Mouse (Mus musculus) lung, postnatal 14 days (tissue): ENCODE measurements around the gene Mical2.
A peak's percentile ranks its signal among the peaks of the same experiment; 100 is the strongest.

Experiments
- DNase-seq: peaks from one replicate; pipeline ENCODE4 v3.0.0; 2021

The Mical2 gene

GRCm38 (mm10) chr7:112212921-112213721 is 12.5 kb upstream of the Mical2 start:
- DNase-seq, result peak; percentile 57

- no peak for DNase-seq
Observed at GRCm38 (mm10) chr7:112215871-112216270, 9.8 kb upstream of the Mical2 start.

- no peak for DNase-seq
Observed at GRCm38 (mm10) chr7:112216720-112217119, 8.9 kb upstream of the Mical2 start.

DNA sequence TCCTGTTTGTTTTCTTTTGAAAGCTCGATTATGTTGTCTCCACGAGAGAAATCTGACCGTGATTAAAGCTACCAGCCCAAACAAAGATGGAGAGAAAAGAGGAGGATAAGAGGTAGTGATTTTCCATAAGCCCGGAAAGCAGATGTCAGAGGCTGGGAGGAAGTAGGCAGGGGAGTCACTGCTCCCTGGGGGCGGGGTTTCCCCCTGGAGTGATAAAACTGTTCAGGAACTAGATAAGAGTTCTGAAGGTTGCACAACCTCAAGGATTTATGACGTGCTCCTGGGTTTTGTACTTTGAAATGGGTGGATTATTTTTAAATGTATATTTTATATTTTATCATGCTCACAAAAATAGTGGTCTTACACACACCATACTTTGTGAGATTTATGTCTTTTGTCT is 8.4 kb upstream of the Mical2 start:
- DNase-seq, result peak; percentile 67

DNA sequence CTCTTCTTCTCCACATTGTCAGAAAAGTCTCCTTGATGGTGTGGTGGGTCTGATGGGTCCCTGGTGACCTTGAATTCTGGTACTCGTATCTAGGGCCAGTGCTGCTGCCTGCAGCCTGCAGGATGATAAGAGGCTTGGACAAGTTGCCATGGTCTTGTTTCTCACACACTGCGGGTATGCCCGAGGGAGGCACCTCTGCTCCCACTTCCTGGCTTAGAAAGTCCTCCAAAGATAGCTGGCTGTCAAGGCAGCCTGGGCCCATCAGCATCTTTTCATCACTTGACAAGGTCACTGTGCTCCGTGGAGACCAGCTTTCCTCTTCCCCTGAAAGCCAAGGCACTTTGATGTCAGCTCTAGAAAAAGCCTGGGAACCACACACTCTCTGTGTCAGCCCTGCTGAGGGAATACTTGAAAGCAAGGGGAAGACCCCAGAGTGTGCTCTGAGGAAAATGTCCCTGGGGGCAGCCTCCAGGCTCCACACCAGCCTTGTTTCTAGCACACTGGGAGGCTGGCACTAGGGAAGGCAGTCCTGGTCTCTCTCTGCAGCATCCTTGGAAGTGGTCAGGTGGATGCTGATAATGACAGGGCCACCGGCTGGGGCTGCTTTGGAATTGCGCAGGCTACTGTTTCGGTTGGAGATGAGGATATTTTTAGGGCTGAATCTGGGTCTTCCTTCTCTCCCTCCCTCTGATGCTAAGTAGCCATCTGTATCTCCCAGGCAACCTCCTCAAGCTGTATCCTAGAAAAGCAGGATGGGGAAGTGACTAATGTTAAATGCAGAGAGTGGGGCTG is 2.7 kb upstream of the Mical2 start:
- DNase-seq, result no peak

DNA sequence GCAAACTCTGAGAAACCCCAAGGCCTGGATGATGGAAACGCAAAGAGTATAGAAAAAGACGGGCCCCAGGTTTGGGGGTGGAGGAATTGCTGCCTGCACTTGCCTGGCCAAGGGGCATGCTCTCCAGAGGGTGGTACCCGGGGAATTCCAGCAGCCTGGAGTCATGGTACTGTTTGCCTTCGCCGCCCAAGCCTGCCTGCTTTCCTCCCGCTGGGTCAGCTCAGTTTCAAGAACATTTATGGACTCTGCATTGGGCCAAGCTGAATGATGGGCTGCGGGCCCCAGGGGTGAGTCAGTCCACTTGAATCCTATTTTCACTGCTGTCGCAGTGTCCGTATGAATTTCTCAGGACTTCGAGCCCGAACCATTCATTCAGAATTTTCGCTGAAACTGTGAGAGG is 802 bp upstream of the Mical2 start:
- DNase-seq, result no peak

DNA sequence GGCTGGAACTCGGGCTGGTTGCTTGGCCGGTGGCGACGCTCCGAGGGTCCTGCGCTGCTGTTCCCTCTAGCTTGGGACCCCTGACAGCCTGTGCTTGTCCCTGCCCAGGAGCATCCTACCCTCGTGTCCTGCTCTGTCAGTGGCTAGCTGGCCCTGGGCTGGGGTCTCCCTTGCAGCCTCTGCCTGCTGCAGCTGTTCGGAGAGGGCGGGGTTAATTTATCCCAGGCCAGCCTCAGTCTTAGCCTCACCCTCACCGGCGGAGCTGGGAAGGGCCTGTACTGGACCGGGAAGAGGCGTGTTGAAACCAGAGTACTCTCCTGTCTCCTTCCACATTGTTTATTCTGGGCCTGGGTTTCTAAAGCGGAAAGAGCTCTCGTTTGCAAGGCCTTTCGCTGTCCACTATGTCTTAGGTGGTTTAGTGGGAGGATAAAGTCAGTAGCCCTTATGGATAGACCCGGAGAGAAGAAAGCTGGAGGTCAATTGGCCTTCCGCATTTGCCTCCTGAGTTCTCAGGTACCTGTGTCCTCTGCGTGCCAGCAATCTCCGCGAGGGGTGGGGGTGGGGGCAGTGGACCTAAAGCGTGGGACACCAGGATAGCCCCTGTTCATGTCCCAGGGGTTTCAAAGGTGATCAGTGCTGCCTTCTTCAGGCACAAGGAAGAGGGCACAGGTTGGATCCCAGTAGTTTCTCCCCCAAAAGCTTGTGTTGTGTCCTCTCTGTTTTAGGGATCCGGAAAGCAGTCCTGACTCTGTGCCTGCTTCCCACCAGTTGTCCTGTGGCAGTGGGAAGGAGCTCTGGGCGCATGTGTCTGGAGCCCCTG is 1.0 kb downstream of the Mical2 start:
- DNase-seq, result peak; percentile 69

- DNase-seq, result no peak
Observed at GRCm38 (mm10) chr7:112227266-112227562, 1.6 kb downstream of the Mical2 start.

DNA sequence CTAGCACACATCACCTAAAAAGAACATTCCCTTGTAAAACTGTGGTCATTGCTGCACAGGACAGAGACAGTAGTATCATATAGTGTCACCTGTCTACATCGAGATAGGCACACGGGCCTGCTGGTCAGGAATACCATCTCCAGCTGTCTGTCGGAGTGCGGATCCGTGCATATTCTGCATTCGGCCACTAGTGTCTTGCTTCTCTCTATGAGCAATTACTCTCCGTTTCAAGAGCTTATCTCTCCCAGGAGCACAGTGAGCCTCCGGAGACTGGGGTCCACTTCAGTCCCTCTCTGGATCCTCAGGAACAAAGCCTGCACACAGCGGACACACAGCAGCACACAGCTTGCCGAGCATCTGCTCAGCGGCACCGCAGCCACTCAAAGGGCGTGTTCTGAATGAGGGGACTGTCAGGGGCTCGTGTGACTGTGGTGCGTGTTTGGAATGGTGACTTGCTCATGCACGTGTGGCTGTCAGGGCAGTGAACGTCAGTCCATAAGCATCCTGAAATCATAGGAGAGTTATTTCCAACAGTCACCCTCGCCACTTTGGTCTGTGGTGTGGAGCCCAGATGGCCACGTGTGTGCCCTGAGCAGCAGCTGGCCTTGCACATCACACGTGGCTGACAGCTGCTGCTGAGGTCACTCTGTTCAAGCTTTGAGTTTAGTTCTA is 3.3 kb downstream of the Mical2 start:
- no peak for DNase-seq

- DNase-seq, result peak; percentile 56
Observed at GRCm38 (mm10) chr7:112231731-112232130, 6.1 kb downstream of the Mical2 start.

DNA sequence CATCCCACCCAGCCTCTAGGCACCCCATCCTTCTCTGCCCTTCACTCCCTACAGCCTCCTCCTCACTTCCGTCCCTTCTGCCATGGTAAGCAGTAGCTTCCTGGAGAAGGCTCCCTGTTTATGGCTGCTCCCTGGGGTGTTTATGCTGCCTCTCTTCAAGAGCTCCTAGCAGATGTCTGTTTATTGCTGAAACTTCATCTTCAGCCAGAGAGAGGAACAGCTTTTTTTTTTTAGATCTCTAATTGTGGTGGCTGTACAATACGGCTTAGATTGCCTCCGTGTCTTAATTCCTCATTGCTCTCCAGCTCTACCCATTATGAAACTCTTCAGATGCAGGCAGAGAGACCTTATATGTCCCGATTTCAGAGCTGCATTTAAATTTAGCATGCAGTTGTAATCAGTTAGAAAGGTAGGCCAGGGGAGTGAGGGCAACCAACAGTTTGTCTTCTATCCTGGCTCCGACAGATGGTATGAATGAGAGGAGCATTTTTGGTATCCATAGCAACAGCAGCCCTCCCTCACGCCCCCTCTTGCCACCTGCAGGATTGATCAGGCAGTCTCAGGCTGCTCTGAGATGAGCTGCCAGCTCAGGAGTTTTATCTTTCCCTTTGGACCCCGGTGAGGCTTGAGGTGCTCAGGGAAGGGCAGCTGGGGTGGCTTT is 7.8 kb downstream of the Mical2 start:
- DNase-seq, result no peak

DNA sequence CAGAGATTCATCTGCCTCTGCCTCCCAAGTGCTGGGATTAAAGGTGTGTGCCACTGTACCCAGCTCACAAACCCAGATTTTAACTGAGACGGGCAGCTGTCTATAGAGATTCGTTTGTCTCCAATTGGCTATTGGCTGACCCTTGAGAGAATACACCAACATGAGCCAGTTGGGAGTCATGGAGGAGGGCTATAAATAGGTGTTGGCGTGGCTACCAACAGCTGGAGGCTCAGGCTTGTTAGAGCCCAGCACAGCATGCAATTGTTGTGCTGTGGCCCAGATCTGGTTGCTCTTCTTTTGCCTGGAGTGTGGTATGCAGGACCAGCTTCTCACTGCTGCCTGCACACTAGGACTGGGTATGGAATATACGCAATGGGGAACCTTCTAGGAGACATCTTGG is 8.8 kb downstream of the Mical2 start:
- DNase-seq, result no peak

GRCm38 (mm10) chr7:112235493-112235892 is 9.8 kb downstream of the Mical2 start:
- DNase-seq, result no peak

DNA sequence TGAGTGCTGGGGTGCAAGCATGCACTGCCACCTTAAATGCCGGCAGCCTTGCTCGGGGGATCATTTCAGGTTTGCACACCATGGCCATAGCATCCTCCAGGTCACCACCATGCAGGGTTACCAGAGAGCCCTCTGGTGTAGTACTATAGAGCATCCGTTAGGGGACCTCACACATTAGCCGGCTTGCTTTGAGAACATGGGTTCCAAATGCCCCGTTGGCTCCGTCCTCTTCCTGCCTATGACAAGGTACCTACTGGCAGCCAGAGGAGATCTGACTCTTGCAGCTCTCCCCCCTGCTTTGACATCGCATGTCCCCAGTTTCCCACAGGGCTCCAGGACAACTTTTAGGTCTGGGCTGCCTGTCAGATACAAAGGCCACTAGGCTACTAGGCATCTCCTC is 11.6 kb downstream of the Mical2 start:
- no peak for DNase-seq

GRCm38 (mm10) chr7:112237868-112238267 is 12.2 kb downstream of the Mical2 start:
- DNase-seq, result no peak

- peak; percentile 73 for DNase-seq
Observed at GRCm38 (mm10) chr7:112238768-112239728, 13.4 kb downstream of the Mical2 start.

GRCm38 (mm10) chr7:112240748-112241147 is 15.1 kb downstream of the Mical2 start:
- no peak for DNase-seq

DNA sequence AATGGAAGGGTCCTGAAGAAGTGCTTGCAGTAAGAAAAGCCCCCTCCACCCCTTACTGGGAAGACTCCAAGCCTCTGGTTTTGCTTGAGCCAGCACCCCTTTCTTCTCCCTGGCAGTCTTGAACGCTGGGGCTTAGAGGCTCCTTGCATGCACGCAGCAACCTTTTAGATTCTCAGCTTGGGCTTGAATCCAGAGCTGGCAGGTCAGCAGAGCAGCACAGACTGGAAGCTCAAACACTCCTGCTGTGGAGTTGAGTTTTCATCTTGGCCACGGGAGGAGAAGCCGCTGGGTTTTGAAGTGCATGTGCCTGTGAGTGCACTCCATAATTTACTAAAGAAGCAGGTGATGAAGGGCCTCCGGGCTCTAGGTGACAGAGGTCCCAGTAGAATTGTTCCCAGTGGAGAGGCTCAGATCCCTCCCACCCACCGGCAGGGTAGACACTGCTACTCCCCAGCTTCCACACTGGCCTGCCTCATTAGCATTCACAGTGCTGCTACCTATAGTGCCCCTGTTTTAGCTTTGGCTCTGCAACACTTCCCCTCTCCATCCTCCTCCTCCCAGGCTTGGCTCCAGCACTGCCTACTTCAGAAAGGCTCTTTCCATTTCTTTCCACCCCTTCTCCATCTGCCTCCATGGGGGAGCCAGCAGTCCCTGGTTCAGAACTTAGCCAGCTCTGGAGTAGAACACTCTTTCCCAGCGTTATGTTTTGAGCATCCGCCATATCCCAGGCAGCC is 15.7 kb downstream of the Mical2 start:
- DNase-seq, result no peak

DNA sequence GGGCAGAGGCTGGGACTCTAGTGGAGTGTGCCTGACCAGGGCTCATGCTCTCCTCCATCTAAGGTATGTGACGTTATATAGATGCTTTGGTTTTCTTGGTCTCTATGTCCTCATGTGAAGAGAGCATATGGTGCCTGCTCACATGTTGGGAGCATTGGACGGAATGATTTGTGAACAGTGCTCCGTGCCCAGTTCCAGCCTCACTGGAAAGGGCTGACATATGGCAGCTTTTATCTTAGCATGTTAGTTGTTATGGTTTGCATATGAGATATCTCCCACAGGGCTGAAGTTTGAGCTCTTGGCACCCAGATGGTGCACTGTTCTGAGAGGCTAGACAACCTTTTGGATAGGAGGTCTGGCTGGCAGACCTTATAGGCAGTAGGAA is 16.3 kb downstream of the Mical2 start:
- DNase-seq, result no peak

GRCm38 (mm10) chr7:112242587-112242986 is 16.9 kb downstream of the Mical2 start:
- no peak for DNase-seq

DNA sequence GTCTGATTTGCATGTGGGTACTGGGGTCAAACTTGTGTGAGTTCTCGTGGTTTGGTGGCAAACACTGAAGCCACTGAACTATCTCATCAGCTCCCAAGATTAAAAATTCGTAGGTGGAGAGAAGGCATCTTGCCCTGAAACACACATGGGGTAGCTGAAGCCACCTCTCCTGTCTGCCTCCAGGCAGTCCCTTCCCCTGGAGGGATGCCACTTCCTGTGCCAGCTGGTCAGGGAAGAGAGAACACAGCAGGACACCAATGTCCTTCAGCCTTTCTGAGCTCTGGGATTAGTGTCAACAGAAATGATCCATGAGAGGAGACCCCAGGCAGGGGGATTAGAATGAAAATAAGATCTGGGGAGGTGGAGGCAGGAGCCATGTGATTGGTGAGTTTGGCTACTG is 18.4 kb downstream of the Mical2 start:
- no peak for DNase-seq
